Mouse (Mus musculus) left cerebral cortex, adult 2 months (tissue): ENCODE measurements at regions not wholly inside any gene's neighbourhood (a gene's known extent, or its start where the extent isn't known, plus 50 kb on each side); places are given as distances from the start of the nearest gene placed in this dataset.
"Not testable (repeated sequence)": the region's sequence is repeated elsewhere in the genome, so short reads cannot be mapped to it uniquely, and the experiment has no call there.

ENCODE experiments used
- DNase-seq, 2 experiments: peaks; one replicate each; pipeline ENCODE4 v3.0.0; 2021 to 2022; ENCODE audit warnings: low spot score in 2 of 2, mixed read lengths in 1 of 2; ENCODE audit errors: extremely low spot score in 1 of 2
- H3K27ac ChIP-seq: fragments of 200-600 bp; 2 replicates; pipeline ENCODE4 v1.8.1; 2022
- H3K4me3 ChIP-seq: fragments of 200-600 bp; 2 replicates; pipeline ENCODE4 v1.8.1; 2022
- CTCF ChIP-seq: fragments of 200-600 bp; IDR thresholded peaks from 2 replicates; pipeline ENCODE4 v1.8.1; 2022; ENCODE audit warnings: antibody characterized with exemption, mild to moderate bottlenecking, moderate library complexity
- intact Hi-C: fragments of 180-260 bp; cut with DNase I; formaldehyde crosslinking; loops from one replicate; pipeline ENCODE4 v1.15.1; 2025

GRCm38 (mm10) chr7:58442535-58443184 lies 213.3 kb upstream of the Atp10a start:
- Histone ChIP-seq H3K27ac (no peak overlapping the region), H3K4me3 (no peak overlapping the region)
- no peak for DNase-seq
- intact Hi-C loops = no loop called here
- TF ChIP-seq CTCF = no peak

- no peak overlapping the region for H3K4me3 ChIP-seq
- no peak for DNase-seq
- H3K27ac ChIP-seq = no peak overlapping the region
- TF ChIP-seq CTCF = no peak
- intact Hi-C loops = no loop called here
These were observed 212.7 kb upstream of the Atp10a start for GRCm38 (mm10) chr7:58443297-58443696.

GRCm38 (mm10) chr7:58445781-58446180 lies 210.2 kb upstream of the Atp10a start:
- no peak for TF ChIP-seq CTCF
- no peak overlapping the region for H3K4me3 ChIP-seq
- DNase-seq = no peak
- no peak overlapping the region for H3K27ac ChIP-seq
- intact Hi-C loops = no loop called here

GRCm38 (mm10) chr7:58446261-58446660 lies 209.7 kb upstream of the Atp10a start:
- TF ChIP-seq CTCF = no peak
- intact Hi-C loops = no loop called here
- no peak for DNase-seq
- H3K4me3 ChIP-seq = no peak overlapping the region
- no peak overlapping the region for H3K27ac ChIP-seq

- intact Hi-C loops = no loop called here
- Histone ChIP-seq H3K27ac (no peak overlapping the region), H3K4me3 (no peak overlapping the region)
- TF ChIP-seq CTCF = no peak
- DNase-seq = no peak
These were observed 207.2 kb upstream of the Atp10a start for GRCm38 (mm10) chr7:58448727-58449126.

GRCm38 (mm10) chr7:58451981-58452380 lies 204.0 kb upstream of the Atp10a start:
- Histone ChIP-seq H3K27ac (no peak overlapping the region), H3K4me3 (no peak overlapping the region)
- intact Hi-C loops = no loop called here
- no peak for DNase-seq
- TF ChIP-seq CTCF = no peak

GRCm38 (mm10) chr7:58458146-58458545 lies 197.8 kb upstream of the Atp10a start:
- intact Hi-C loops, H3K4me3 ChIP-seq, H3K27ac ChIP-seq, DNase-seq: not testable (repeated sequence)

GRCm38 (mm10) chr7:58460939-58461338 lies 195.0 kb upstream of the Atp10a start:
- DNase-seq = no peak
- TF ChIP-seq CTCF = peak; percentile 12; the same call in 1 of the 2 replicates
- Histone ChIP-seq H3K4me3 (no peak overlapping the region), H3K27ac (no peak overlapping the region)
- intact Hi-C loops = no loop called here

- Histone ChIP-seq H3K4me3 (no peak overlapping the region), H3K27ac (no peak overlapping the region)
- no peak for DNase-seq
- intact Hi-C loops = no loop called here
- TF ChIP-seq CTCF = no peak
These were observed 182.8 kb upstream of the Atp10a start for GRCm38 (mm10) chr7:58473150-58473549.

GRCm38 (mm10) chr7:58475139-58475538 lies 180.8 kb upstream of the Atp10a start:
- Histone ChIP-seq H3K4me3 (no peak overlapping the region), H3K27ac (no peak overlapping the region)
- intact Hi-C loops = no loop called here
- no peak for DNase-seq
- no peak for TF ChIP-seq CTCF

- DNase-seq = peak in 1 of 2 experiments; percentile 13
- H3K27ac ChIP-seq = peak overlapping the region; percentile 49; the same call in 1 of the 2 replicates
- H3K4me3 ChIP-seq = no peak overlapping the region
- no peak for TF ChIP-seq CTCF
- intact Hi-C loops = no loop called here
These were observed 167.7 kb upstream of the Atp10a start for GRCm38 (mm10) chr7:58488250-58488649.
